Mouse (Mus musculus) ES-Bruce4 (cell line): ENCODE measurements around the gene Aunip.

Experiments used
- CTCF ChIP-seq: IDR thresholded peaks from one replicate; pipeline ENCODE4 v1.8.1; 2011; ENCODE audit warnings: low read depth, low read length
- EP300 ChIP-seq: IDR thresholded peaks from 2 replicates; pipeline ENCODE4 v1.6.1; 2011; ENCODE audit warnings: low read depth, low read length; ENCODE audit not compliant: insufficient read depth
- POLR2A ChIP-seq: IDR thresholded peaks from one replicate; pipeline ENCODE4 v1.8.1; 2011; ENCODE audit warnings: low read length; ENCODE audit not compliant: insufficient read depth

DNA sequence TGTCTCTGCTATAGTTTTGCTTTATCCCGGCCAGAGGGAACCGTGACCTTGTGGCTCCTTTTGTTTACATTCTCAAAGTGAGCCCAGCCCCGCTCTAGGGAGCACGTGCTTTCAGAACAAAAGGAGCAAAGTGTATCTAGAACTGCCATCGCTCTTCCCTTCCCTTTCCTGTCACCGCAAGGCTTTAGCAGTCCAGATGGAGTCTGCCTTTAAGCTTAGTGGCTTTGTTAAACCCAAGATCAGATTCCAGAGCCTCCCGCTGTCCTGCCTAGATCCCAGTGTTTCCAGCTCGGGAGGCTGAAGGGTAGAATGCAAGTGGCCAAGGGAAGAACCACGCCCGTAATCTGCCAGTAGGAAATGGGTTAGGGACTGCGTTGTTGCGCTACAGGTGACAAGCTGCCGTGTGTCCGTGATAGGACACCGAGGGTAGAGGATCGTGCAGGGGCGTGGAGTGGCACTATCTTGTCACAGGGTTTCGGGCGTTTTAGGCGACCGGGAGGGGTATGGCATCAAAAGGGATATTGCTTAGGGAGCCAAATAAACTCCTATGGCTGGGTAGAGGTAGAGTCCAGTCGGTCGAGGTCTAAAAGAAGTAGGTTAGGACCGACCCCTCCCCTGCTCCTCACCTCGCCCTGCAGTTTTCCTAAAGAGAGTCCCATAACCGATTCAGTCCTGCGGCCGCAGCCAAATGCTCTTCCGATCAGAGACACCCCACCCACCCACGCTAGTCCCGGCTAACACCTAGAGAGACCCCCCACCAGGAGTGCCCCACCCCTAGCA lies 43.2 kb upstream of the Aunip start:
- TF ChIP-seq CTCF: no peak
- no peak for TF ChIP-seq POLR2A
- peak; percentile 43; the same call in 1 of the 2 replicates for TF ChIP-seq EP300
